Comparison of ENCODE assay signal across 17 mouse cellular contexts in genomic region chr7:139399977-139400685, GRCm38 (mm10). TPM values are rescaled to one million over a fixed set of nuclear protein-coding genes. Genes with fewer than 3 reads are reported as not detected.
A peak's percentile ranks its signal among the peaks of the same experiment; 100 is the strongest.
DNase-seq lines count a peak whose midpoint lies in the region; ATAC-seq and TF ChIP-seq lines count a peak whose summit lies in the region.
"Had no signal": no experiment of that assay in that cellular context is flagged by ENCODE, and none has a peak within 500 bp of the region (broad histone marks: within the 10 kb centered on the region; RNA-seq: fewer than 3 reads in every experiment).

No protein-coding gene starts in this region.

- H3K36me3 ChIP-seq in thymus, adult 2 months (ENCODE audit: control insufficient read depth, insufficient read depth, low read length): no peaks in the 10 kb centered on the region
- H3K36me3 ChIP-seq in splenic B cell, adult 2 months (ENCODE audit: control insufficient read depth, insufficient read depth, low read length, poor library complexity, severe bottlenecking): no peaks in the 10 kb centered on the region
- H3K36me3 ChIP-seq: forebrain, embryonic 12.5 days; heart, embryonic 15.5 days; limb, embryonic 12.5 days had no signal

- no peak for TF ChIP-seq CTCF in thymus, adult 2 months (IDR thresholded peaks at IDR 0.05; ENCODE audit: borderline replicate concordance, control insufficient read depth, extremely low read depth, insufficient read depth, low read length, poor library complexity)

- peaks cover 43% of the 10 kb centered on the region for H3K4me1 ChIP-seq in thymus, adult 2 months (replicated peaks; ENCODE audit: control insufficient read depth, insufficient read depth, low read length)

- peak; percentile 68 to 89 for DNase-seq in adrenal gland, adult (ENCODE audit: inconsistent age in 2 of 2, low spot score in 1 of 2)
- DNase-seq in adrenal gland, postnatal 4 days (ENCODE audit: low spot score in 2 of 2): no peak
- no peak for DNase-seq in thymus, adult 2 months
- DNase-seq in thymus, adult 18-20 months: no peak
- peak; percentile 86 for DNase-seq in splenic B cell, adult 2 months (ENCODE audit: low read depth, low spot score)
- DNase-seq in heart, postnatal 10 days: no peak
- DNase-seq in left cerebral cortex, postnatal 14 days (ENCODE audit: low spot score in 2 of 2): no peak
- DNase-seq: cerebellum, postnatal 10 days; gastrocnemius, postnatal 25 days; kidney, postnatal 14 days had no signal

- TF ChIP-seq POLR2A in thymus, adult 2 months (IDR thresholded peaks at IDR 0.05; ENCODE audit: control insufficient read depth, extremely low read depth, insufficient read depth, low read length, poor library complexity): no peak

- no peaks in the 10 kb centered on the region for H3K27me3 ChIP-seq in thymus, adult 2 months (ENCODE audit: control insufficient read depth, insufficient read depth, low read length)
- H3K27me3 ChIP-seq in splenic B cell, adult 2 months (ENCODE audit: control insufficient read depth, insufficient read depth, low read length, poor library complexity, severe bottlenecking): no peaks in the 10 kb centered on the region
- H3K27me3 ChIP-seq: embryonic facial prominence, embryonic 12.5 days; forebrain, embryonic 12.5 days; heart, embryonic 15.5 days; limb, embryonic 12.5 days; Patski had no signal

- 57% methylated on average over 11 of the region's 11 CpGs for WGBS in thymus, adult 2 months

- H3K27ac ChIP-seq in thymus, adult 2 months (ENCODE audit: control insufficient read depth, insufficient read depth, low read length): peak overlapping the region; percentile 22; the same call in 1 of the 2 replicates
- H3K27ac ChIP-seq: embryonic facial prominence, embryonic 12.5 days; forebrain, embryonic 12.5 days; heart, embryonic 15.5 days; hindbrain, postnatal 0 days; limb, embryonic 12.5 days had no signal

- ATAC-seq in granulocyte monocyte progenitor cell, adult 5-6 weeks (replicated peaks; ENCODE audit: poor library complexity, severe bottlenecking): peak; percentile 16; the same call in 1 of the 2 replicates
- ATAC-seq: hindbrain, postnatal 0 days; Patski had no signal

- no peak overlapping the region for H3K4me3 ChIP-seq in thymus, adult 2 months (ENCODE audit: control insufficient read depth, insufficient read depth, low read length)
- H3K4me3 ChIP-seq: embryonic facial prominence, embryonic 12.5 days; forebrain, embryonic 12.5 days; heart, embryonic 15.5 days; limb, embryonic 12.5 days had no signal

- intact Hi-C loops in heart, postnatal 10 days (cut with DNase I): no loop called here
- intact Hi-C loops in left cerebral cortex, postnatal 14 days (cut with DNase I): loop anchor here (10.0 kb wide), 1 partner anchor 165 kb away; no protein-coding TSS in a partner anchor

RNA-seq across cellular contexts. Expression of gene Inpp5a, which starts 11.2 kb away (rescaled TPM):
- total RNA-seq in adrenal gland, postnatal 4 days (2021): 100 to 1,000 TPM; 103 to 105 TPM
- polyA plus RNA-seq in thymus, adult 2 months (2012; rRNA removed): 15.8 and 17.9 TPM in 2 replicates
- 7.9 and 10.2 TPM in 2 replicates for total RNA-seq in granulocyte monocyte progenitor cell, adult 5-6 weeks (2014; fragmentation: Nextera tagmentation)
- total RNA-seq in granulocyte monocyte progenitor cell, adult 5-6 weeks (2017): 5.5 and 11.6 TPM in 2 replicates
- 100 to 1,000 TPM; 185 to 197 TPM for total RNA-seq in heart, postnatal 10 days (2021)
- 10 to 100 TPM; 48.2 to 49.4 TPM for total RNA-seq in left cerebral cortex, postnatal 14 days (2021)

Comparison
In these comparisons a context has a peak if more than half of its experiments do, and no peak if none do; other contexts are left out.
1. DNase-seq: peak in adrenal gland, adult (2 of 2) and splenic B cell, adult 2 months (single experiment); none in adrenal gland, postnatal 4 days (0 of 2), thymus, adult 2 months (single experiment), thymus, adult 18-20 months (0 of 2), heart, postnatal 10 days (0 of 2) and left cerebral cortex, postnatal 14 days (0 of 2).